Mouse (Mus musculus) gastrocnemius, adult 2 months (tissue): ENCODE data around the gene Nolc1. TPM values are rescaled to one million over a fixed set of nuclear protein-coding genes. Genes with fewer than 3 reads are reported as not detected.
"Not testable (repeated sequence)": the region's sequence is repeated elsewhere in the genome, so short reads cannot be mapped to it uniquely, and the experiment has no call there.

ENCODE experiments used
- DNase-seq: peaks from one replicate; pipeline ENCODE4 v3.0.0; 2022
- H3K27ac ChIP-seq: fragments of 200-600 bp; 2 replicates; pipeline ENCODE4 v1.8.1; 2022; ENCODE audit warnings: mild to moderate bottlenecking
- H3K4me3 ChIP-seq: fragments of 200-600 bp; 2 replicates; pipeline ENCODE4 v1.8.1; 2022; ENCODE audit warnings: mild to moderate bottlenecking, moderate library complexity
- CTCF ChIP-seq: fragments of 200-600 bp; IDR thresholded peaks from 2 replicates; pipeline ENCODE4 v1.8.1; 2022; ENCODE audit warnings: antibody characterized with exemption, mild to moderate bottlenecking, moderate library complexity
- intact Hi-C: fragments of 180-260 bp; cut with DNase I; formaldehyde crosslinking; loops from one replicate; pipeline ENCODE4 v1.15.1; 2025
- total RNA-seq, 2 experiments: library from RNA; stranded (reverse); gene quantifications; 2 replicates each; pipeline ENCODE4 v1.2.3; 2021

The Nolc1 gene
- total RNA-seq, 2 experiments from 2014 or later, result 22.4 to 22.5 TPM

DNA sequence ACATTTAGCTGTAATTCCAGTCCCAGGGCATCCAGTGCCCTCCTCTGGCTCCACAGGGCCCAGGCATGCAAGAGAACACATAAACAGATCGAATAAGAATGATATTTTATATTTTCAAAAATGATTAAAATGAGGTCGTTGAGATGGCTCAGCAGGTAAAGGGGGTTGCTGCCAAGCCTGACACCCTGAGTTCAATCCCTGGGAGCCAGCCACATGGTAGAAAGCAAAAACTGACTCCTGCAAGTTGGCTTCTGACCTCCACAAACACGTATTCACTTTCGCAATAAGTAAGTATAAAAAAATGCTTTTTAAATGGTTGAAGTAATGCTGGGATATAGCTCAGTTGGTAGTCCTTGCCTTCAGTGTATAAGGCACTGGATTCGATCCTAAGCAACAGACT lies 35.1 kb downstream of the Nolc1 start:
- Histone ChIP-seq H3K27ac (no peak overlapping the region), H3K4me3 (no peak overlapping the region)
- intact Hi-C loops, result no loop called here
- DNase-seq, result no peak
- TF ChIP-seq CTCF, result no peak

DNA sequence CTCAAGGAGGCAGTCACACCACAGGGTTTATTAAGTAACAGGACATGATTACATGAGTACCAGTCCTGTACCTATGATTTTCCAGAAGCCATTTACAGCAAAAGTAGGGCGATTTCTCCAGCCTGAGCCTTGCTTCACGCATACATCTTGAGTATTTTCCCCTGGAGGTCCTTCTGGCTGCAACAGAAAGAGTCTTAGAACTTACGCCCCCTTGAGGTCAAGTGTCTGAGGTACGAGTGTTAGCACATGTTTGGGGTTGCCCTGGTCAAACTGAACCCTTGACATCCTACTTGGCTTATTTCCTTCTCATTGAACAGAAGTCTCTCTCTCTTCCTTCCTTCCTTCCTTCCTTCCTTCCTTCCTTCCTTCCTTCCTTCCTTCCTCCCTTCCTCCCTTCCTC lies 39.0 kb downstream of the Nolc1 start:
- no peak for TF ChIP-seq CTCF
- intact Hi-C loops, result no loop called here
- no peak overlapping the region for H3K4me3 ChIP-seq
- no peak overlapping the region for H3K27ac ChIP-seq
- DNase-seq, result no peak

DNA sequence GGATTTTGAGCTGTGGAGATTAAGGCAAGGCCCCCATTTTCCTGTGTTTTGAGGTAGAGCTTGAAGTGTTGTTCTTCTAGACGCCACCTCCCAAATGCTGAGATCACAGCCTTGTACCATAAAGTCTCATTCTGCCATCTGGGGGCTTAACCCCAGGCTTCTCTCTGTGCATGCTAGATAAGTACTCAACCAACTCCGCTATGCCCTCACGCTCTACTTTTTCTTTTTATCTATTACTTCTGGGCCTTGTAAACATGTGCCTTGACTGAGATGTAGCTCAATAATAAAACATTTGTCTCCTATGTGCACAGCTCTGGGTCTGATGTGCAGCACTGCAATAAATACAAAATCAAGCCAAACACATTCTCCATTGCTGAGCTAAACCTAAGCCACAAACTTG lies 43.8 kb downstream of the Nolc1 start:
- Histone ChIP-seq H3K4me3 (no peak overlapping the region), H3K27ac (no peak overlapping the region)
- intact Hi-C loops, result no loop called here
- no peak for TF ChIP-seq CTCF
- DNase-seq, result no peak

DNA sequence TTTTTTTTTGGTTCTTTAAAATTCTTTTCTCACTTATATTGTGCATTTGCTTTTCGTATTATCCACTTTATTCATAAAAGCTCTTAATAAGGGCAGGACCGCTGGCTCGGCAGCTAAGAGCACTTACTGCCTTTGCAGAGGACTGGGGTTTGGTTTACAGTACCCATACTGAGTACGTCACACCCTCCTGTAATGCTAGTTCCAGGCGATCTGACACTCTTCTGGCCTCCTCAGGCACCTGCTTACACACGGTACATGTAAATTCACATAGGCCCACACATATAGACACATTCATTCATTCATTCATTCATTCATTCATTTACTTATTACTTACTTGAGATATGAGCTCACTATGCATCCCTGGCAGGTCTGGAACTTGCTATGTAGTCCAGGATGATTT lies 45.2 kb downstream of the Nolc1 start:
- no peak for TF ChIP-seq CTCF
- H3K27ac ChIP-seq, result no peak overlapping the region
- no peak for DNase-seq
- intact Hi-C loops, result no loop called here
- no peak overlapping the region for H3K4me3 ChIP-seq

DNA sequence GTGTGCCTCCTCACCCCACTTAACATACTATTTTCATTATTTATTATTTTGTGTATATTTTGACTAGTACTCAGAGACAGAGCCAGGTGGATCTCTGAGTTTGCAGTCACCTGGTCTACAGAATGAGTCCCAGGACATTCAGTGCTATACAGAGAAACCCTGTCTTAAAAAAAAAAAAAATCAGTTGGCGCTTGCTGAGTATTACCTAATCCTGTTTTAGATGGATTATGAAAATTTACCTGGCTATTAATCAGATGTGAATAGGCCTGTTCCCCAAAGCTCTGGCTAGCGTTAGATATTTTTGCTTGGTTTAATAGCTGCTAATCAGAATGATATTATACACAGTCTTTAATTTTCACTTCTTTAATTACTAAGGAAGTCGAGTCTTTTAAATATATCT lies 48.2 kb downstream of the Nolc1 start:
- Histone ChIP-seq H3K27ac (no peak overlapping the region), H3K4me3 (no peak overlapping the region)
- DNase-seq, result no peak
- intact Hi-C loops, result no loop called here
- no peak for TF ChIP-seq CTCF

DNA sequence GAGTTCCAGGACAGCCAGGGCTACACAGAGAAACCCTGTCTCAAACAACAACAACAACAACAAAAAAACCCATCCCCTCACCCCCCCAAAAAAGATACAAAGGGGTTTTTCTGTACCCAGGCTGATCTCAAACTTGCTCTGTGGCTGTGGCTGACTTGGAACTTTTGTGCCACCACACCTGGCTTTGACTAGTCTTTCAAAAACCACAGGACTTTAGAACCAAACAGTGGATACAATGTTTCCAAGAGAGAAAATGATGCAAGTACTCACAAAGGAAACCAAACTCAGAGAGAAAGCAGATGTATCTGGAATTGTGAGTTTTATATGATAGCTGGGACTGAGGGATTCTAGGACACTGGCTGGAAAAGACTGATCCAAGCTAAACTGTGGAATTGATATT lies 49.0 kb downstream of the Nolc1 start:
- no peak for TF ChIP-seq CTCF
- DNase-seq, result no peak
- Histone ChIP-seq H3K27ac (no peak overlapping the region), H3K4me3 (no peak overlapping the region)
- intact Hi-C loops, result loop anchor here (5.0 kb wide), 1 partner anchor 37 kb away; no protein-coding TSS in a partner anchor

DNA sequence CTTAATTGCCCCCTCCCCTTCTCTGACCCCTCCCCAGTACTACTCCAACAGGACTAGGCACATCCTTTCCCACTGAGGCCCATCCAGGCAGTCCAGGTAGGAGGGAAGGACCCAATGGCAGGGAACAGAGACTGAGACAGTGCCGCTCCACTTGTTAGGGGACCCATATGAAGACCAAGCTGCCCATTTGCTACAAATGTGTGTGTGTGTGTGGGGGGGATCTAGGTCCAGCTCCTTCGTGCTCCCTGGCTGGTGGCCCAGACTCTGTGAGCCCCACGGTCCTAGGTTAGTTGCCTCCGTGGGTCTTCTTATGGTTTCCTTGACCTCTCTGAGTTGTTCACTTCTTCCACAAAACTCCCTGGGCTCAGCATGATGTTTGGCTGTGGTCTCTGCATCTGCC lies 50.6 kb downstream of the Nolc1 start:
- no peak for TF ChIP-seq CTCF
- intact Hi-C loops, result loop anchor here (5.0 kb wide), 1 partner anchor 39 kb away; no protein-coding TSS in a partner anchor

DNA sequence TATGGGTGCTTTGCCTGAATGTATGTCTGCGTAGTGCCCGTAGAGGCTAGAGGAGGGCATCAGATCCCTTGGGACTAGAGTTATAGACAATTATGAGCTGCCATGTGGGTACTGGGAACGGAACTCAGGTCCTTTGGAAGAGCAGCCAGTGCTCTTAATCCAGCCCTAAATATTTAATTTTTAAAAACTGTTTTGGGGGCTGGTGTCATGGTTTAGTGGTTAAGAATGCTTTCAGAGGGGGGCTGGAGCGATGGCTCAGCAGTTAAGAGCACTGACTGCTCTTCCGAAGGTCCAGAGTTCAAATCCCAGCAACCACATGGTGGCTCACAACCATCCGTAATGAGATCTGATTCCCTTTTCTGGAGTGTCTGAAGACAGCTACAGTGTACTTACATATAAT lies 54.1 kb downstream of the Nolc1 start:
- not testable (repeated sequence) for H3K27ac ChIP-seq, H3K4me3 ChIP-seq, DNase-seq
- intact Hi-C loops, result loop anchor here (5.0 kb wide), 1 partner anchor 42 kb away; no protein-coding TSS in a partner anchor

More for the DNA sequence above, 50.6 kb downstream of the Nolc1 start:
- no peak overlapping the region for H3K4me3 ChIP-seq
- H3K27ac ChIP-seq, result no peak overlapping the region
- DNase-seq, result no peak

DNA sequence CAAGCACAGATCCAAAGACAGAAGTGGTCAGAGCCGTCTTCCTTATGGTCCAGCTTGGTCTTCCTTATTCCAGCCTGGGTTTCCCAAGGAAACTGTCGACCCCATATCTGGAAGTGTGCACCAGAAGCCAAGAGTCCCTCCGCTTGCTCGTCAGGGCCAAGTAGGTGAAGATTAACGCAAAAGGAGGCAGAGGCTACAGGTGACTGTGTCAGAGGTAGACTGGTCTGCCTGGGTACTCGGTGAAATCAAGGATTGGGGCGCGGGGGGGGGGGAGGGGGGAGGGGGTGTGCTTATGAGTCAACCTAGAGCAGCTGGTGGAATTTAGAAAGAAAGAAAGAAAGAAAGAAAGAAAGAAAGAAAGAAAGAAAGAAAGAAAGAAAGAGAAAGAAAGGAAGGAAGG lies 55.6 kb downstream of the Nolc1 start:
- Histone ChIP-seq H3K4me3 (peak overlapping the region; percentile 56), H3K27ac (no peak overlapping the region)
- TF ChIP-seq CTCF, result no peak
- DNase-seq, result no peak
- intact Hi-C loops, result no loop called here

DNA sequence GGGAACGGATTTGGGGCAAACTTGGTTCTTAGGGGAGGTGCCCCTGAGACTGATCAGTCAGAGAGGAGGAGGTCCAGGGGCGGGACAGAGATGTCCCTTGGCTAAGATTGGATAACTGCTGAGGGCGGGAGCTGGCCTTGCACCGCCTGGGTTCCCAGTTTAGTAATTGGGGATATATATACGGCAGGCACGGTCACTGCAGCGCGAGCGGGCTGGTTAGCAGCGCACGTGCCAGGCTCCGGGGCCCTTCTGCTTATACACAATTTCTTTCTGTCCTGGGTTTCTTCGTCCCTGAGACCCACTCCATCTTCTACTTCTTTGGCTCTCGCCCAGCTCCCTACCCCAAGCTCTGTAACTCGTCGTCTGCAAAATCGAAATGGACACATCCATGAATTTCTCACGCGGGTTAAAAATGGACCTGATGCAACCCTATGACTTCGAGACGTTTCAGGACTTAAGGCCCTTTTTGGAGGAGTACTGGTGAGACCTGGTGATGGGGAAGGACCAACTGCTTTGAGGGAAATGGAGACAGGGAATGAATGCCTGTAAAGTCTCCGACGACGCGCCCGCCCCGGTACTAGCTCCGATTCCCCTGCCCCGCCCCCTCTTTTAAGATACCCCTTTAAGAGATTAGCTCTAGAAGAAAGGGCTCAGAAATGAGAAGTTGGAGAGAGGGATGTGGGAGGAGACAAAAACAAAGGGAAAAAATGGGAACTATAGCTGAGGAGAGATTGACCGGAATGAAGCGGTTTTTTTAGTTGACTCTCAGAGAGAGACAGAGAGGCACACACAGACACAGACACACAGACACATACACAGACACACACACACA lies 56.2 kb downstream of the Nolc1 start, which contains the start of gene Elovl3:
TSS of gene Elovl3 (plus strand) at position 204 of the 832 bp plus-strand sequence.
- intact Hi-C loops, result no loop called here

DNA sequence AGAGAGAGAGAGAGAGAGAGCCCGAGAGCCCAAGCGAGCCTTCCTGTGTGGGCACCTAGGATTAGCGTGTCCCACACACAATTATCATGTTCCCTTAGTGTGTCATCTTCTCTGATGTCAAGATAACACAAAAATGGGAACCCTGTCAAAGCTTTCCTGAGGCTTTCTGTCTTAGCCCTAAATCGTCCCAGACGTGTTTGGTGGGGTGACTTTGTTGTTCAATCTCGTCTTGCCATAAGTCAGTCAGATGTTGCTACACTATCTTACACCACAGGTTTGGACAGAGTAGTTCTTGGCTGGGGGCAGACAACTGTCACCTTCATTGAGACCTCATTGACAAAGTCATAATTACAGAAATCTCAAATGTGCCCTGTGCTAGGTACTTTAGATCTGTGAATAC lies 56.9 kb downstream of the Nolc1 start:
- intact Hi-C loops, result no loop called here
- no peak overlapping the region for H3K27ac ChIP-seq
- TF ChIP-seq CTCF, result no peak
- no peak for DNase-seq
- no peak overlapping the region for H3K4me3 ChIP-seq

More for the DNA sequence above, 56.2 kb downstream of the Nolc1 start, which contains the start of gene Elovl3:
- peak within 1 kb of the TSS; percentile 56 for H3K4me3 ChIP-seq
- peak; percentile 66 for DNase-seq
- TF ChIP-seq CTCF, result no peak
- H3K27ac ChIP-seq, result no peak within 1 kb of the TSS

Other genes with a start within 250 kb of the Nolc1 start
- 10 to 100 TPM; 13.6 to 14.7 TPM for gene Armh3, start 77.4 kb upstream of the Nolc1 start, total RNA-seq
- 1 to 10 TPM; 3.4 to 3.9 TPM for gene Hps6, start 72.4 kb upstream of the Nolc1 start, total RNA-seq
- gene Pprc1, start 31.0 kb upstream of the Nolc1 start, total RNA-seq, result 10 to 100 TPM; 15.0 to 24.0 TPM
- 10 to 100 TPM; 17.8 to 19.5 TPM for gene Ldb1, start 30.6 kb upstream of the Nolc1 start, total RNA-seq
- gene Elovl3, start 56.0 kb downstream of the Nolc1 start, total RNA-seq, result not detected
- 10 to 100 TPM in 1 of 2 experiments, 1 to 10 TPM in 1; 4.6 to 15.1 TPM for gene Pitx3, start 72.5 kb downstream of the Nolc1 start, total RNA-seq
- 10 to 100 TPM; 47.4 to 59.0 TPM for gene Gbf1, start 76.6 kb downstream of the Nolc1 start, total RNA-seq
- 1 to 10 TPM; 8.2 to 8.5 TPM for gene Nfkb2, start 228.5 kb downstream of the Nolc1 start, total RNA-seq